Mouse (Mus musculus) liver, embryonic 13.5 days (tissue): Measurements from ENCODE around the gene Gm10324. TPM values are rescaled to one million over a fixed set of nuclear protein-coding genes. Genes with fewer than 3 reads are reported as not detected.
"Not testable (repeated sequence)": the region's sequence is repeated elsewhere in the genome, so short reads cannot be mapped to it uniquely, and the experiment has no call there.

Source experiments
- ATAC-seq: fragments of 200-750 bp; cut with Nextera tagmentation; 2 replicates; pipeline ENCODE4 v1.8.0; 2017; ENCODE audit warnings: low read depth, mild to moderate bottlenecking, moderate number of reproducible peaks, moderate library complexity
- DNase-seq: peaks from one replicate; pipeline ENCODE4 v3.0.0; 2022
- H3K27ac ChIP-seq: fragments of 300-500 bp; sonication (generic); 2 replicates; pipeline ENCODE4 v1.5.1; 2015; ENCODE audit warnings: moderate library complexity, mild to moderate bottlenecking, inconsistent platforms
- H3K27me3 ChIP-seq: fragments of 300-500 bp; sonication (generic); 2 replicates; pipeline ENCODE4 v1.6.1; 2015; ENCODE audit warnings: mild to moderate bottlenecking, inconsistent platforms
- H3K36me3 ChIP-seq: fragments of 300-500 bp; sonication (generic); 2 replicates; pipeline ENCODE4 v1.6.1; 2015; ENCODE audit warnings: mild to moderate bottlenecking, inconsistent platforms
- H3K4me1 ChIP-seq: fragments of 300-500 bp; sonication (generic); replicated peaks from 2 replicates; pipeline ENCODE4 v1.6.1; 2015; ENCODE audit warnings: inconsistent platforms
- H3K4me2 ChIP-seq: fragments of 300-500 bp; sonication (generic); 2 replicates; pipeline ENCODE4 v1.6.1; 2015; ENCODE audit warnings: inconsistent platforms, mild to moderate bottlenecking, moderate library complexity
- H3K4me3 ChIP-seq: fragments of 300-500 bp; sonication (generic); replicated peaks from 2 replicates; pipeline ENCODE4 v1.5.1; 2015; ENCODE audit warnings: mild to moderate bottlenecking, inconsistent platforms
- H3K9ac ChIP-seq: fragments of 300-500 bp; sonication (generic); 2 replicates; pipeline ENCODE4 v1.6.1; 2015; ENCODE audit warnings: mild to moderate bottlenecking, inconsistent platforms
- H3K9me3 ChIP-seq: fragments of 300-500 bp; sonication (generic); replicated peaks from 2 replicates; pipeline ENCODE4 v1.6.1; 2016; ENCODE audit warnings: inconsistent platforms
- WGBS: fragments of 180-500 bp; shearing (Covaris S2); methylation state at CpG from one replicate; pipeline ENCODE4 v1.1.7; 2015; ENCODE audit not compliant: insufficient replicate concordance; 5-methylcytosine and 5-hydroxymethylcytosine counted together
- polyA plus RNA-seq: library from polyadenylated mRNA; unstranded; fragments of >200 nt; fragmentation: Nextera tagmentation; extraction: Ambion mirVana; gene quantifications from 2 replicates; pipeline ENCODE4 v1.2.1, GENCODE M21; 2015

The Gm10324 gene
- polyA plus RNA-seq, result not detected in 2 replicates

- not testable (repeated sequence) for DNase-seq, H3K4me1 ChIP-seq, H3K9me3 ChIP-seq, H3K4me3 ChIP-seq, H3K4me2 ChIP-seq, H3K27ac ChIP-seq, H3K36me3 ChIP-seq, ATAC-seq, H3K9ac ChIP-seq, H3K27me3 ChIP-seq
- no CpG with 5 or more reads among the region's 2 CpGs for WGBS
Observed at GRCm38 (mm10) chr13:66119247-66119646, at the start of gene Gm10324. Gene Gm10324, plus strand, starts transcription at chr13:66119547.

Other genes with a start within 250 kb of the Gm10324 start
- not detected in 2 replicates for gene Gm10772, start 108.0 kb downstream of the Gm10324 start, polyA plus RNA-seq